Mouse (Mus musculus) lung, postnatal 0 days (tissue): Measurements from ENCODE around the gene Gm12216. TPM values are rescaled to one million over a fixed set of nuclear protein-coding genes. Genes with fewer than 3 reads are reported as not detected.
"Not testable (repeated sequence)": the region's sequence is repeated elsewhere in the genome, so short reads cannot be mapped to it uniquely, and the experiment has no call there.

Experiments used
- ATAC-seq: fragments of 200-750 bp; cut with Nextera tagmentation; 2 replicates; pipeline ENCODE4 v1.8.0; 2017; ENCODE audit warnings: moderate library complexity
- DNase-seq: peaks from one replicate; pipeline ENCODE4 v3.0.0-alpha.2; 2016; ENCODE audit warnings: low spot score
- H3K27ac ChIP-seq: fragments of 300-500 bp; sonication (generic); 2 replicates; pipeline ENCODE4 v1.5.1; 2014; ENCODE audit warnings: antibody characterized with exemption, mild to moderate bottlenecking, low read length, mixed read lengths
- H3K27me3 ChIP-seq: fragments of 300-500 bp; sonication (generic); replicated peaks from 2 replicates; pipeline ENCODE4 v1.6.1; 2014; ENCODE audit warnings: low read length, mixed read lengths; ENCODE audit not compliant: insufficient read depth
- H3K36me3 ChIP-seq: fragments of 300-500 bp; sonication (generic); 2 replicates; pipeline ENCODE4 v1.6.1; 2014; ENCODE audit warnings: low read length, mixed read lengths; ENCODE audit not compliant: insufficient read depth
- H3K4me1 ChIP-seq: fragments of 300-500 bp; sonication (generic); 2 replicates; pipeline ENCODE4 v1.6.1; 2014; ENCODE audit warnings: antibody characterized with exemption, low read depth, low read length, mixed read lengths; ENCODE audit not compliant: insufficient read depth
- H3K4me2 ChIP-seq: fragments of 300-500 bp; sonication (generic); replicated peaks from 2 replicates; pipeline ENCODE4 v1.6.1; 2014; ENCODE audit warnings: low read depth, mild to moderate bottlenecking, low read length, moderate library complexity, mixed read lengths
- H3K4me3 ChIP-seq: fragments of 300-500 bp; sonication (generic); 2 replicates; pipeline ENCODE4 v1.5.1; 2014; ENCODE audit warnings: low read depth, low read length
- H3K9ac ChIP-seq: fragments of 300-500 bp; sonication (generic); replicated peaks from 2 replicates; pipeline ENCODE4 v1.6.1; 2014; ENCODE audit warnings: low read depth, mild to moderate bottlenecking
- H3K9me3 ChIP-seq: fragments of 300-500 bp; sonication (generic); 2 replicates; pipeline ENCODE4 v1.6.1; 2016; ENCODE audit warnings: low read length, mixed read lengths
- CTCF ChIP-seq: IDR thresholded peaks from 2 replicates; pipeline ENCODE4 v1.5.1; 2016; ENCODE audit warnings: antibody characterized with exemption, mild to moderate bottlenecking
- EP300 ChIP-seq: IDR thresholded peaks from 2 replicates; pipeline ENCODE4 v1.6.1; 2016; ENCODE audit warnings: antibody characterized with exemption, mild to moderate bottlenecking, control low read depth
- WGBS: fragments of 180-500 bp; shearing (Covaris S2); extraction: QIAGEN DNeasy Blood & Tissue Kit; methylation state at CpG from one replicate; pipeline ENCODE4 v1.1.7; 2014; 5-methylcytosine and 5-hydroxymethylcytosine counted together
- polyA plus RNA-seq: library from polyadenylated mRNA; unstranded; fragments of >200 nt; fragmentation: Nextera tagmentation; extraction: Ambion mirVana; gene quantifications from 2 replicates; pipeline ENCODE4 v1.2.1, GENCODE M21; 2015

Gene Gm12216
- 3.4 and 5.4 TPM in 2 replicates for polyA plus RNA-seq

GRCm38 (mm10) chr11:53858761-53859580 lies at the start of gene Gm12216:
TSS of gene Gm12216 (minus strand) at chr11:53859256.
- H3K9me3 ChIP-seq, H3K27me3 ChIP-seq, H3K4me1 ChIP-seq, H3K36me3 ChIP-seq: not testable (repeated sequence)
- Histone ChIP-seq H3K4me2 (peak within 1 kb of the TSS; percentile 68), H3K4me3 (peak within 1 kb of the TSS; percentile 63), H3K9ac (peak within 1 kb of the TSS; percentile 69), H3K27ac (peak within 1 kb of the TSS; percentile 51; the same call in 1 of the 2 replicates)
- WGBS = 7% methylated on average over 38 of the region's 50 CpGs
- DNase-seq (peak; percentile 67), ATAC-seq (peak; percentile 88)
- peak; percentile 51 for TF ChIP-seq CTCF

DNA sequence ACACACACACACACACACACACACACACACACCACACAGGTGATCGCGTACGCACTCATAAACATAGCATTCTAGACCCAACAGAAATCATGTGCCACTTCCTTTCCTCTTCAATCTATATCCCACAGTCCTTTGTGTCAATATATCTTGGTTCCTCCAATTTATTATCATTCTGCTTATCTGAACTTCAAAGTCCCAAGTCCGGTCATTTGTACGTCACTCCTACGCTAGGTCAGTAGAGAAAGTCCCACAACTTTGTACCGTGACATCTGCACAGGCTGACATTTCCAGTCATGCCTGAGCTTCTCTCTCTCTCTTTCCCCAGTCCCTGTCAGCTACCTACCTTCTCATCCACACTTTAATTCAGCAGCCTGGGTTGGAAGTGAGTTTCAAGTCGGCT lies 49.6 kb upstream of the Gm12216 start:
- TF ChIP-seq EP300 (no peak), CTCF (no peak)
- DNase-seq = no peak
- Histone ChIP-seq H3K4me3 (no peak overlapping the region), H3K9ac (no peak overlapping the region), H3K27me3 (no peaks in the 10 kb centered on the region), H3K4me2 (no peak overlapping the region), H3K9me3 (no peaks in the 10 kb centered on the region), H3K4me1 (peaks cover 9% of the 10 kb centered on the region; the same call in 1 of the 2 replicates), H3K36me3 (no peaks in the 10 kb centered on the region), H3K27ac (no peak overlapping the region)
- 74% methylated on average over 8 of the region's 8 CpGs for WGBS
- no peak for ATAC-seq

- Histone ChIP-seq H3K4me2 (no peak overlapping the region), H3K9me3 (no peaks in the 10 kb centered on the region), H3K36me3 (no peaks in the 10 kb centered on the region), H3K9ac (no peak overlapping the region), H3K27me3 (no peaks in the 10 kb centered on the region), H3K4me1 (peaks cover 17% of the 10 kb centered on the region; the same call in 1 of the 2 replicates), H3K27ac (peak overlapping the region; percentile 75), H3K4me3 (no peak overlapping the region)
- ATAC-seq (peak; percentile 9; the same call in 1 of the 2 replicates), DNase-seq (no peak)
- TF ChIP-seq EP300 = no peak
- TF ChIP-seq CTCF = no peak
- WGBS = 54% methylated on average over 9 of the region's 9 CpGs
Observed at GRCm38 (mm10) chr11:53904534-53904925, 45.5 kb upstream of the Gm12216 start.

DNA sequence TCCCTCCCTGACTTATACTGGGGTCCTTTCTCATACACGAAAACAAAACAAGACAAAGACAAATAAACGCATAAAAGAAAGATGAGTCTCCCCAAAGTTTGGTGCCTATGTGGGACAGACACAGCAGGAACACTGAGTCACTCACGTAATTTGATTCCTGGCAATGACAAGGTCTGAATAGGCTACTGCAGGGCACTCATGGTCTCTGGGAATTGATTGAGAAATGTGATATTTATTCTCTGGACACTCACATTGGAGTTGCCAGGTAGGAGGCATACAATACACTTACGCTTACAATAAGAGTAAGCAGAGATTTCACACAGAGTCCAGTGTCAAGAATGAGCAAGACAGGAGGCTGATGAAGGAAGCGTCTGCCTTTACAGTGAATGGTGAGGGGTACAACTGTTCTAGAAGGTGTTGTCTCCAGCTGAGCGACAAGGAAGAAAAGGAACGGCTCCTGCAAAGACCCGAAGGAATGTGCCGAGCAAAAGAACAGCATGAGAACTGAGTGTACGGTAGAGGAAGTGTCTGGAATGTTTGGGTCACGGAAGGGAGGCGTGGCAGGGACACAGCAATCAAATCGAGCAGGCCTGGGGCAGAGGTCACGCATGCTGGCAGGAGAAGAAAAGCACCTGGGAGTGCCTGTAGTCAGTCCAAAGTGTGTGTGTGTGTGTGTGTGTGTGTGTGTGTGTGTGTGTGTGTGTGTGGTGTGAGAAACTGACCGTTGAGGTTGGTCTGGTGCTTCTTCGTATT lies 44.9 kb upstream of the Gm12216 start:
- DNase-seq (peak; percentile 94), ATAC-seq (peak; percentile 95)
- Histone ChIP-seq H3K27me3 (no peaks in the 10 kb centered on the region), H3K4me3 (no peak overlapping the region), H3K36me3 (no peaks in the 10 kb centered on the region), H3K4me2 (0 out of 2 replicates have a peak overlapping the region, but pooled peaks have one; percentile 19), H3K4me1 (peaks cover 17% of the 10 kb centered on the region; the same call in 1 of the 2 replicates), H3K27ac (peak overlapping the region; percentile 75), H3K9ac (no peak overlapping the region), H3K9me3 (no peaks in the 10 kb centered on the region)
- WGBS = 22% methylated on average over 14 of the region's 16 CpGs
- TF ChIP-seq EP300 = peak; percentile 90
- no peak for TF ChIP-seq CTCF

DNA sequence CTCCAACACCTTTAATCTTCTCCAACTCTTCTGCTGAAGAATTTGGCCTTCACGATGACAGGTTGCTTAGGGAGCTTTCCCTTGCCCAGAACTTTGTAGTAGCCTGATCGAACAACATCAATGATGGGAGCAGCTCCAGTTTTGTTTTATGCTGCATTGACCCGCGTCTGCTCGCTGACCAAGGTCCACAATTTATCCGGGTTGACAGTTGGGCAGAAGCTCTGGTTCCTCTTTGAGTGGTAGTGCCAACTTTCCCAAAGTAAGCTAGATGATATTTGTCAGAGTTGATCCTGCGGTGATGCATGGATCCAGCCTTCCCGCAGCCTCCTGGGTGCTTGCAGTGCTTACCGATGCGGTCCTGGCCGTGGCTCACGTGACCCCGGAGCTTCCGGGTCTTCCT lies 43.7 kb upstream of the Gm12216 start:
- no peak overlapping the region for H3K27ac ChIP-seq
- no peaks in the 10 kb centered on the region for H3K27me3 ChIP-seq
- no peaks in the 10 kb centered on the region for H3K36me3 ChIP-seq
- DNase-seq (no peak), ATAC-seq (no peak)
- peaks cover 17% of the 10 kb centered on the region; the same call in 1 of the 2 replicates for H3K4me1 ChIP-seq
- WGBS = 91% methylated on average over 14 of the region's 14 CpGs
- no peak overlapping the region for H3K4me3 ChIP-seq
- H3K4me2 ChIP-seq = no peak overlapping the region
- no peaks in the 10 kb centered on the region for H3K9me3 ChIP-seq
- no peak for TF ChIP-seq CTCF
- no peak for TF ChIP-seq EP300
- H3K9ac ChIP-seq = no peak overlapping the region

GRCm38 (mm10) chr11:53900991-53901390 lies 41.9 kb upstream of the Gm12216 start:
- Histone ChIP-seq H3K9me3 (no peaks in the 10 kb centered on the region), H3K27me3 (no peaks in the 10 kb centered on the region), H3K4me3 (no peak overlapping the region), H3K36me3 (no peaks in the 10 kb centered on the region), H3K4me1 (peaks cover 17% of the 10 kb centered on the region; the same call in 1 of the 2 replicates), H3K4me2 (no peak overlapping the region), H3K9ac (no peak overlapping the region), H3K27ac (no peak overlapping the region)
- TF ChIP-seq EP300 = no peak
- DNase-seq = no peak
- no peak for ATAC-seq
- 34% methylated on average over 1 of the region's 1 CpGs for WGBS
